Mouse (Mus musculus): Measurements from ENCODE around the gene Cilp2.

DNA sequence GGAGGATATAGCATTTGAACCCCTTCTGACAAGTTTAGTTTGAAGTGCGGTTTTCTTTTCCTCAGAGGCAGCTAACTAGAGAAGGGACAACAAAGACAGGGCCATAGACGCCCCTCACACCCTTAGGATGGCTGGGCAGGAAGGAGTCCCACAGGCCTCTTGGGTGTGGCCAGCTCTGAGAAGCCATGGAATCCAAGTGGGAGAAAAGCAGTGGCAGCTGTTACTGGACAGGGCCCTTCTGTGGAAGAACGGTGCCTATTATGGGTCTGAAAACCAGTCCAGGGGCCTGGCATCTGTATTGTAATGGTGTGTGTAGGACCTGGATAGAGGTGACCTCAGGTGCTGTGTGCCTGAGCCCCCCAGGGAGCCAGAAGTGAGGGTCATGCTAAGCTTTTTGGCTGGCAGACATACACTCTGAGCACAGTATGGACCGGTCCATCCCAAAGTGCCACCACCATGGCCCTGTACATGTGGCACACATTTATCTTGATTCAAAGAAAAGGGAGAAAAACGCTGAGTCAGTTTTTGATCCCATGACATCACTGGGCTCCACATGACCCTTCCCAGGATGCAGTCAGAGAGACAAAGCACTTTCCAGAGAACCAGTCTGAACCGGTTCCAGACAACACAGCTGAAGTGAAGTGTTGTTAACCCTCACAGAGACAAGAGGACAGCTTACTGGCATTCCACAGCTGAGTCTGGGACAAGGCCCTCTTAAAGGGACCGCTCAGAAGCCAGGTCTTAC is 48.7 kb upstream of the Cilp2 start:
- no peak for TF ChIP-seq EP300 (IDR thresholded peaks at IDR 0.05; ENCODE audit: insufficient read depth, low read depth, low read length)
- TF ChIP-seq CTCF (IDR thresholded peaks at IDR 0.05): no peak
